Mouse (Mus musculus): Measurements from ENCODE around the gene Psap.

Gene Psap

GRCm38 (mm10) chr10:60350077-60350804, 72.8 kb downstream of the Psap start:
- DNase-seq: no peak

GRCm38 (mm10) chr10:60350805-60351167, 73.4 kb downstream of the Psap start:
- DNase-seq: peak; percentile 93 to 96

GRCm38 (mm10) chr10:60351248-60351647, 73.8 kb downstream of the Psap start:
- no peak for DNase-seq

GRCm38 (mm10) chr10:60351761-60352455, 74.5 kb downstream of the Psap start:
- peak; percentile 63 to 77 for DNase-seq
